Mouse (Mus musculus) testis, adult 2 months (tissue): ENCODE data around the gene Mafg.

ENCODE experiments used
- CTCF ChIP-seq: fragments of 200-500 bp; IDR thresholded peaks from 2 replicates; pipeline ENCODE4 v1.5.1; 2012; ENCODE audit warnings: low read depth, mild to moderate bottlenecking, inconsistent platforms, low read length, moderate library complexity; ENCODE audit not compliant: control insufficient read depth, insufficient read depth, insufficient replicate concordance
- POLR2A ChIP-seq: fragments of 200-500 bp; IDR thresholded peaks from 2 replicates; pipeline ENCODE4 v1.6.1; 2012; ENCODE audit warnings: low read depth, mild to moderate bottlenecking, inconsistent platforms, low read length, moderate library complexity; ENCODE audit not compliant: control insufficient read depth

GRCm38 (mm10) chr11:120578694-120579243 is 54.6 kb downstream of the Mafg start:
- no peak for TF ChIP-seq CTCF
- no peak for TF ChIP-seq POLR2A
